Mouse (Mus musculus) kidney, postnatal 10 days (tissue): Measurements from ENCODE around the gene Sun3.

Source experiments
- DNase-seq: peaks from one replicate; pipeline ENCODE4 v3.0.0; 2021; ENCODE audit warnings: mixed read lengths

Gene Sun3

DNA sequence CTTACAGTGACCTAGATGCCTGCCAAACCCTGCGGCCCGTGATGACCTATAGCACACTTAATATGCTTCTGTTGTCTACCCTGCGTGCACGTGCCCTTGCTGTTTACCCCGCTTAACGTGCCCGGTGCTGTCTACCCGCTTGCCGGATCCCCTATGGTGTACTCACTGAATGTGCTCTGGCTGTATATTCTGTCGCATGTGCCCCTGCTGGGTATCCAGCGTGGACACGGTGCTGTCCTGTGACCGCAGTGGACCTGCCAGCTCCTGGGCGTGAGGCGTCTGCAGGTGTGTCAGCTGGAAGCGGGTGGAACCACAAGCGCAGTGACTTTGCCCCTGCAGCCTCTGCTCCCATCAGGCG, at the start of gene Sun3:
Gene Sun3 (minus strand): TSS at position 289 of the 358 bp plus-strand sequence.
- DNase-seq = peak; percentile 51

GRCm38 (mm10) chr11:9076444-9076843, 27.7 kb upstream of the Sun3 start:
- no peak for DNase-seq

DNA sequence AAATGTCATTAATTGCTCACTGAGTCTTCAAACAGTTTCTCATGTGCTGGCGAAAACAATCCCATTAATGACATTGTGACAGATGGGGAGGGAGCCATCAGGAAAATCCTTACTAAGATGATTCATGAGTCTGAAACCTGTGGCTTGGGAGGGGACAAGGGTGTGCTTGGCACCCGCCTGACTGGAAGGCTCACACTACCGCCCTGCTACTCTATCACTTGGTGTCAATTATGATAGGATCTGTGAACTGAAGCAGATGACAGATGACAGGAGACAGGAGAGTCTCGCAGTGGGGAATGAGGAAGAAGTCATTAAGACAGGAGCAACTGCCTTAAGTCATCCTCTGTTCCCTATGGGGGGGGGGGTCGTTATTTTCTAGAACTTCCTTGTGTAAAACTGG, 11.7 kb upstream of the Sun3 start:
- DNase-seq = no peak

- no peak for DNase-seq
These were observed 11.2 kb upstream of the Sun3 start for GRCm38 (mm10) chr11:9060029-9060428.

DNA sequence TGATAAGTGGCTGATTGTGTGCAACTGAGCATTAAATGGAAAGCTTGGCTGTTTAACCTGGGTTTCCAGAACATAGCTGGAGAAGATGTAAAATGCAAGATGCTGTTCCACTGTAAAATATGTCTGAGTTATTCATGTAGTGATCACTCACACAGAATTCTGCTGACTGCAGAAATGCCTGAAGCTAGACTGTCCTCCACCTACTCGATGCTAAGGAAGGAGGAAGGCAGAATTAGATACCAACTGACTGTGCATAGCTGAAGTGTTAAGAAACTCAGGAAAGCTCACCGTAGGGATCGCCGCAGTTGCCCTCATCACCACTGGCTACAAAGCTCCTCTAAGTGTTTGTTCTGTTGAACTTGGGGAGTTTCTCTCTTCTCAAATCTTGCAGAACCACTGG, 8.9 kb upstream of the Sun3 start:
- DNase-seq = no peak

DNA sequence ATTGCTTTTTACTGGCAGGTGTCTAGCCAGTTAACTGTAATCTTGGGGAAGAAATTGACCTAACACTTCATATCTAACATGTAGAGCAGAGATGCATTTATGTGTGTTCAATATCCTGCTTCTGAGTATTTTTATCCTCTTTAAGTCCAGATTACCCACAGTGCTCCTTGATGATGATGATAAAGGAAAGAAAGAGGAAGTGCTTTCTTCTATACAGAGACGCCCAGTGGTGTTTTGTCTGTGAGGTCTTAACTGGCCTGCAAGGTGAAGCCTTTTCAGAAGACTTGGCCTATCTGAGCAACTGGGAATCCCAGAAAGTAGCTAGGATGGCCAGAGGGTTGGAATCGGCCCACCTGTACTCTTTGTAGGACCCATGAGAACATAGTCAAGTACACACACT, 8.1 kb upstream of the Sun3 start:
- DNase-seq = no peak

DNA sequence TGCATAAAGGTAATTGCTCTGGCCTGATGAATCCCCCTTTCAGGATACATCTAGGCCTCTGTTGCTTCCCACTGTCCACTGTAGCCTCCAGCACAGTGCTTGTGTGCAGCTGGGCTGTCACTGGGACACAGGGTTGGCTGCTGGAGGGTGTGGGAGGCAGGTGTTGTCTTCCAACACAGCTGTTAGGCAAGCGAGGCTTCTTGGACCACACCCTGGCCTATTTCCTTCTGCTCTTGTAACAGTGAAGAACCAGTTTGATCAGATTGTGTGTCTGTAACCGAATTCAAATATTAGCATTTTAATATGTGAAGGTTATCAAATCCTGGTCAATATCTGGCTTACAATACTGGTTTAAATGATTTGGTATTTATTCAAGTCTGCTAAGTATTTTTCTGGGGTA, 3.1 kb upstream of the Sun3 start:
- no peak for DNase-seq

- no peak for DNase-seq
These were observed 1.4 kb upstream of the Sun3 start for GRCm38 (mm10) chr11:9050241-9050640.

DNA sequence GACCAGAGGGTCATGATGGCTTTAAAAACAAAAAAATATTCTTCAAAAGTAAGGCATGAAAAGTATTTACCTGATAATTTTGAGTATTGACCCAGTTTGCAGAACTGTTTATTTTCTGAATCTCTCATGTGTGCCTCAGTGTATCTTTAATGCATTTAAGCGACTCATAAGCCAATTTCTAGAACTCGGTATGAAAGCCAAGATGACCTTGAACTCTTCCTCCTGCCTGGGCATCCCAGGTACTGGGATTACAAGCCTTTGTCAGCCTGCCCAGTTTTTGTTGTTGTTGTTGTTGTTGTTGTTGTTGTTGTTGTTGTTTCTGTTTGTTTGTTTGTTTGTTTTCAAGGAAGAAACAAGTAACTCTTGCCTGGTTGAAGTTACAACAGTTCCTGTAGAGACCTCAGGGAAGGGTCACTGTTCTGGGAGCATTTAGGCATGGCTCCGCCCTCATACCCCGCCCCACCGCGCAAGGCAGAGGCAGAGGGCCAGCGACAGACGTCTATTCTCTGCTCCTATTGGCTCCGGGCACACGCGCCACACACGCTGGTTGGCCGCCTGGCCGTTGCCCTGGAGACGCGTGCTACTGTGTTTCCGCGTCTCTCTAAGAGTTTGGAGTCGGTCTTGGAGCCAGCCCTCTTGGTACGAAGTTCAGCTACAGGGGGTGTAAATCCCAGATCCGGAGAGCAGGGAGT, 634 bp downstream of the Sun3 start, which contains the start of gene Gm11992:
Gene Gm11992 (plus strand): TSS at position 584 of the 692 bp plus-strand sequence.
- DNase-seq = peak; percentile 94

GRCm38 (mm10) chr11:9047044-9047443, 1.7 kb downstream of the Sun3 start:
- peak; percentile 12 for DNase-seq

DNA sequence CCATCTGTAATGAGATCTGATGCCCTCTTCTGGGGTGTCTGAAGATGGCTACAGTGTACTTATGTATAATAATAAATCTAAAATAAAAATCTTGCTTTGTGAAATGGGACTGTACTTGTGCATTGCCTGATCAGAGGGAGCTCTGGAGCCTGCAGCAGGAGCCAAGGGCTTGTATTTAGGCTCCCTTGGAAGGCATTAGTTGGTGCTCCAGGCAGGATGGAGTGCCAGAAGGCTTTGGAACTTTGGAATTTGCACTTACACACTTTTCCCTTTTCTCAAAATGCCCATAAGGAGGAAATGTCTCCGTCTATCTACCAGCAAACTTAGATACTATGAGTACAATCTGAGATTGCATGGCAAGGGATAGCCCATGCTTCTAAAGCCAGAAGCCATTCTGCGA, 2.2 kb downstream of the Sun3 start:
- no peak for DNase-seq

DNA sequence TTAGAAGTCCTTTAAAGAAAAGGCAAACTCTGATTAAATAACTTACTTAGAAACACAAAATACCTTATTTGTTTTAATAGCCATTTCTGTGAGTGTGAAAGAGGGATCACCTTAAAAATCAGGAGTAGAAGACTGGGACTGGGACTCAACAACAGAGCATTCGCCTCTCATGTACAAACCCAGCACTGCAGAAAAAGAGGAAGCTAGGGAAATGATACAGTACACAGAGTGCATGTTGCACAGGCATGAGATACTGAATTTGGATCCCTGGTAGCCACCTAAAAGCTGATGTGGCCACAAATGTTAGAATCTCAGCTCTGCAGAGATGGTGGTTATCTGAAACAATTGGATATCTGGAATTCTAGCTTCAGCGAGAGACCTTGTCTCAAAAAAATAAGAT, 17.3 kb downstream of the Sun3 start:
- no peak for DNase-seq

GRCm38 (mm10) chr11:9025211-9025610, 23.6 kb downstream of the Sun3 start:
- no peak for DNase-seq

- DNase-seq = no peak
These were observed 24.0 kb downstream of the Sun3 start for GRCm38 (mm10) chr11:9024782-9025181.

- DNase-seq = no peak
These were observed 28.6 kb downstream of the Sun3 start for GRCm38 (mm10) chr11:9020207-9020606.

DNA sequence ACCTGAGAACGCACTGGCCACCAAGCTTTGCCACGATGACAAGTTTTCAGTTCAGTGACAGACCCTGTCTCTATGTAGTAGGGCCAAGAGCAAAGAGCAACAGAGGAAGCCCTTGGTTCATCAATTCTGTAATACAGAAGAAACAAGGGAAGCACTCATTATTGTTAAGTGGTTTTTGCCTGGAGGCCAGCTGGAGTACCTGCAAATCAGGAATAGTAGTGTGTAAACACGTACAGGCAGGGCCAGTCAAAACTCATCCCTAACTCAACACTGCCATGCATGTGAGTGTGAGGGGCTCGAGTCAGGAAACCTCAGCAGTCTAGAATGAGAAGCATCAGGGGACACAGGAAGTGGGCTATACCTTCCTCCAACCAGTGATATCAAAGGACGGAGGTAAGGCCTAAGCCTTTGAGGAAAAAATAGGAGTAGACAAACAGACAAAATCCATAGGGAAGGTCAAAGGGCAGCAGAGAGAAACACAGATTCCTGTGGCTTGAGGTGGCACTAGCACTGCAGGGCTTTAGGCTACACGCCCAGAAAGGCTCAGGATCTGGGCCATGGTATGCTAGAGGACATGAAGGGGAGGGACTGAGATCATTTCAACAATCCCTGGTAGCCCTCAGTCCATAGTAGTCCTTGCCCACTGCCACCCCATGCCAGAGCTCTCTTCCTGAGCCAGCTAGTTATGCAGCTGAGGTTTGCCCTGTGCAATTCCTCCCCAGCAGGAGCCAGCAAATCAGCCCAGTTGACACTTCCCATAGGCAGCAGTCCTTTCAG, 30.1 kb downstream of the Sun3 start:
- no peak for DNase-seq

DNA sequence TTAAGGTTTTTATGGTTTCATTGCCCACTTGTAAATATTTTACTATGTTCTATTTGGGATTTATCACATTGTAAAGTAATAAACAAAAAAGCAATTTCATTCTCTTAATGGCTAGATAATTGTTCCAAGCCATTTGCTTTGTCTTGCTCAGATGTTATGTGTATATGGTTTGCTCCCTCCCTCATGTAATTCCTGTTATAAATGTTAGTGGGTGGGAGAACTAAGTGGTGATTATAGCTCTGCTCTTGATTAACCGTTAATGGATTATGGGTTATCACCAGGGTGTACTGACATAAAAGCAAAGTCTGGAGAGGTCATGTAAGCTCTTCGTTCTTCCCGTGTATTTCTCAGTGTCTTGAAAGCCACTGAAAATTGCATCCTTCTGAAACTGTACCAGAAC, 34.1 kb downstream of the Sun3 start:
- no peak for DNase-seq

DNA sequence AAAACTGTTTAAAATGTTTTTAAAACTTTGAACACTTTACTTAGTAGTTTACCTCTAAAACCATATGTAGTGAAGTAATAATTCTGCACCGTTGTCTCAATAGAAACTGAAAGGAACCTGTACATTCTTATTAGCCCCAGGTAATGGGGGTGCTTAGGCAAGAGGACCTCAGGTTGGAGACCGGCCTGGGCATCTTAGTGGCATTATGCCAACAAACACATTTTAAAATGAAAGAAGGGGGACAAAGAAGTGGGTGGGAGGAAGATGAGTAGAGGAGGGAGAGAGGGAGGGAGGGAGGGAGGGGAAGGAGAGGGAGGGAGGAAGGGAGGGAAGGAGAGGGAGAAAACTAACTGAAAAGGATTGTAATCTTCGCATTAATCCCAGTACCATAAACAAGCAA, 37.4 kb downstream of the Sun3 start:
- DNase-seq = no peak

DNA sequence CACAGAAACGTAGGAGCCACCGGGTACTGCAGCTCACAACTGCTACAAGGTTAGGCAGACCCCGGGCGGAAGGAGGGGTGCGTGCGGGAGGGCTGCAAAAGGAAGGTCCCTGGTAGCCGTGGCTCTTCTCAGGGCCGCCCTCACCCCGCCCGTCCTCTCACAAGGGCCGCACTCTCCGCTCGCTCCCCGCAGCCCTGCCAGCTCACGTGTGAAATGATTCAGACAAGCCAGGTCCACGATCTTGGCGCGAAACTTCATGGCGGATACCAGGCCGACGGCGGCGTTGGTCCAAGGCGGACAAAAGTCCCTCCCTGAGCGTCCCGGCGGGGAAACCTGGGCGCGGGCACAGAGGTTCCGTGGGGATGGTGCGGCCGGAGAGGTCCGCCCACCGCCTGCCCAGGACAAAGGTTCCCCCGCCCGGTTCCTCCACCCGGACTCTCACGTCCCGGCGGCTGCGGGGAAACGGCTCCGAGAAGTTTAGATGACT, 37.9 kb downstream of the Sun3 start, which contains the start of gene Hus1:
Gene Hus1 (minus strand): TSS at position 339 of the 487 bp plus-strand sequence.
- peak; percentile 93 for DNase-seq

DNA sequence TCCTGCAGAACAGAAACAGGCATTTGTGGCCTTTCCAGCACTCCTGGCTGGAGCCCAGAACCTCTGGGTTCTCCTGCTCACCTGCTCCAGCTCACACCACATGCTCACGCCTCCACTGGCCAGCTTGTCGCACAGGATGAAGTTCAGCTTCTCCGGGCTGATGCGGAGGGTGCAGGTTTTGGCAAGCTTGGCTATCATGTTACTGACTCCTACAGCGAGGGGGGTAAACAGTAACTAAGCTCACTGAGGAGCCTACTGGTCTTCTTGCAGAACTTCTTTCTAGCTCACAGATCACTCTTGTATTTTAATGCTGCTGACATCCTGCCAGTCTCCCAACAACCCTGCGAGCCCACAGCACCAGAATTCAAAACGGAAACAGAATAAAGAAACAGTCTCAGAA, 38.4 kb downstream of the Sun3 start:
- DNase-seq = peak; percentile 73

DNA sequence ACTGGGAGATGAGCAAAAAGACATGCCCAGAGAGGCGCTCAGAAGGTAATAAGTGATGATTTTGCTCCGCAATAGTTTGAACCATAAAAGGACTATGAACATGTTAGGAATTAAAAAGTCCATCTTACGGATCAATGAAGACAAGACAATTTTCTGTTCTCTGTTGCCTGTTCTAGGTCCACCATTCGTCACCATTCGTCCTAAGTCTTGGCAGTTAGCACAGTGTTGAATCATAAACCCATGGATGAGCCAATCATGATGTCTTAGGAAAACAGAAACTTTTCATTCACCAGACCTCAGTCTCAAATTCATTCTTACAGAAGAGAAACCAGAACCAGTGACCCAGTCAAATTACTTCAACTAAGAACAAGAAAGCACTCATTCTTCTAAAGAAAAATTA, 40.0 kb downstream of the Sun3 start:
- DNase-seq = no peak

GRCm38 (mm10) chr11:8988084-8988483, 60.7 kb downstream of the Sun3 start:
- no peak for DNase-seq

GRCm38 (mm10) chr11:8986058-8986457, 62.7 kb downstream of the Sun3 start:
- peak; percentile 53 for DNase-seq

- DNase-seq = peak; percentile 92
These were observed 65.4 kb downstream of the Sun3 start for GRCm38 (mm10) chr11:8983237-8983861.
